Mouse (Mus musculus) liver, embryonic 15.5 days (tissue): ENCODE data around the gene Arrdc2. TPM values are rescaled to one million over a fixed set of nuclear protein-coding genes. Genes with fewer than 3 reads are reported as not detected.

Experiments used
- microRNA-seq: library from miRNA; unstranded; fragments of <30 nt; microRNA quantifications from one replicate; pipeline ENCODE4, GENCODE M21; 2016
- polyA plus RNA-seq: library from polyadenylated mRNA; unstranded; fragments of >200 nt; fragmentation: Nextera tagmentation; extraction: Ambion mirVana; gene quantifications from 2 replicates; pipeline ENCODE4 v1.2.1, GENCODE M21; 2015

Arrdc2 gene
- polyA plus RNA-seq, 1 experiment from 2014 or later = 12.6 TPM

Small RNA genes within 50 kb of the gene (microRNA-seq; reads per million reads assigned to microRNA genes)
- gene Mir7240 = 2.0 reads per million

Other genes starting within 250 kb of the Arrdc2 start
- gene Isyna1, start 245.3 kb downstream of the Arrdc2 start, polyA plus RNA-seq = 43.2 and 44.7 TPM in 2 replicates
- gene Ssbp4, start 230.8 kb downstream of the Arrdc2 start, polyA plus RNA-seq = 37.8 and 47.7 TPM in 2 replicates
- gene Lrrc25, start 223.6 kb downstream of the Arrdc2 start, polyA plus RNA-seq = 7.2 and 7.4 TPM in 2 replicates
- 3.4 and 4.3 TPM in 2 replicates for gene Gdf15, start 207.3 kb downstream of the Arrdc2 start, polyA plus RNA-seq
- 21.7 and 22.3 TPM in 2 replicates for gene Pgpep1, start 179.3 kb downstream of the Arrdc2 start, polyA plus RNA-seq
- 148 and 155 TPM in 2 replicates for gene Lsm4, start 166.5 kb downstream of the Arrdc2 start, polyA plus RNA-seq
- gene Jund, start 140.8 kb downstream of the Arrdc2 start, polyA plus RNA-seq = 23.7 and 26.1 TPM in 2 replicates
- gene Iqcn, start 136.3 kb downstream of the Arrdc2 start, polyA plus RNA-seq = 0.01 and 0.02 TPM in 2 replicates
- gene Gm3336, start 121.2 kb downstream of the Arrdc2 start, polyA plus RNA-seq = 0.13 and 0.35 TPM in 2 replicates
- 1.4 and 1.9 TPM in 2 replicates for gene Pde4c, start 116.0 kb downstream of the Arrdc2 start, polyA plus RNA-seq
- gene Rab3a, start 85.0 kb downstream of the Arrdc2 start, polyA plus RNA-seq = 2.7 and 3.5 TPM in 2 replicates
- gene Mpv17l2, start 78.8 kb downstream of the Arrdc2 start, polyA plus RNA-seq = 34.7 and 37.8 TPM in 2 replicates
- gene Pik3r2, start 63.0 kb downstream of the Arrdc2 start, polyA plus RNA-seq = 14.7 and 16.5 TPM in 2 replicates
- gene Mast3, start 34.7 kb downstream of the Arrdc2 start, polyA plus RNA-seq = 6.7 and 8.2 TPM in 2 replicates
- 0.22 TPM in 2 replicates for gene Il12rb1, start 31.3 kb downstream of the Arrdc2 start, polyA plus RNA-seq
- 0.25 and 0.38 TPM in 2 replicates for gene Kcnn1, start 23.5 kb upstream of the Arrdc2 start, polyA plus RNA-seq
- 48.1 and 51.2 TPM in 2 replicates for gene Ccdc124, start 34.2 kb upstream of the Arrdc2 start, polyA plus RNA-seq
- gene Slc5a5, start 53.0 kb upstream of the Arrdc2 start, polyA plus RNA-seq = 0.05 TPM in 1 of 2 replicates, not detected in the other
- 2,061 and 2,126 TPM in 2 replicates for gene Rpl18a, start 57.7 kb upstream of the Arrdc2 start, polyA plus RNA-seq
- 15.4 and 17.6 TPM in 2 replicates for gene Map1s, start 66.2 kb upstream of the Arrdc2 start, polyA plus RNA-seq